Mouse (Mus musculus): ENCODE data around the gene Clec18a.
"Not testable (repeated sequence)": the region's sequence is repeated elsewhere in the genome, so short reads cannot be mapped to it uniquely, and the experiment has no call there.

- not testable (repeated sequence) for TF ChIP-seq POLR2A (IDR thresholded peaks at IDR 0.05; ENCODE audit: low read depth, low read length); CTCF (conservative IDR thresholded peaks at IDR 0.05; ENCODE audit: insufficient read depth, insufficient read length, low read depth, low read length)
Measured at GRCm38 (mm10) chr8:111083936-111084335, 8.3 kb downstream of the Clec18a start.
